Mouse (Mus musculus) forebrain, embryonic 10.5 days (tissue): Measurements from ENCODE around the gene Ltbp1. TPM values are rescaled to one million over a fixed set of nuclear protein-coding genes. Genes with fewer than 3 reads are reported as not detected.

Source experiments
- DNase-seq: peaks from one replicate; pipeline ENCODE4 v3.0.0-alpha.2; 2017; ENCODE audit warnings: low spot score; ENCODE audit errors: extremely low spot score
- H3K27ac ChIP-seq: fragments of 300-500 bp; sonication (generic); 2 replicates; pipeline ENCODE4 v1.5.1; 2016; ENCODE audit warnings: mild to moderate bottlenecking
- H3K27me3 ChIP-seq: fragments of 300-500 bp; sonication (generic); 2 replicates; pipeline ENCODE4 v1.6.1; 2016; ENCODE audit warnings: mild to moderate bottlenecking; ENCODE audit not compliant: poor library complexity, severe bottlenecking
- H3K36me3 ChIP-seq: fragments of 300-500 bp; sonication (generic); replicated peaks from 2 replicates; pipeline ENCODE4 v1.6.1; 2016; ENCODE audit warnings: mild to moderate bottlenecking, moderate library complexity
- H3K4me1 ChIP-seq: fragments of 300-500 bp; sonication (generic); 2 replicates; pipeline ENCODE4 v1.6.1; 2016
- H3K4me3 ChIP-seq: fragments of 300-500 bp; sonication (generic); 2 replicates; pipeline ENCODE4 v1.5.1; 2016; ENCODE audit warnings: mild to moderate bottlenecking, moderate library complexity
- H3K9me3 ChIP-seq: fragments of 300-500 bp; sonication (generic); 2 replicates; pipeline ENCODE4 v1.6.1; 2016; ENCODE audit warnings: mild to moderate bottlenecking, moderate library complexity
- WGBS: fragments of 180-500 bp; shearing (Covaris S2); methylation state at CpG from one replicate; pipeline ENCODE4 v1.1.7; 2016; 5-methylcytosine and 5-hydroxymethylcytosine counted together
- polyA plus RNA-seq: library from polyadenylated mRNA; unstranded; fragments of >200 nt; fragmentation: Nextera tagmentation; extraction: Ambion mirVana; gene quantifications from 2 replicates; pipeline ENCODE4 v1.2.1, GENCODE M21; 2016

Gene Ltbp1
- polyA plus RNA-seq, 1 experiment from 2014 or later: 4.5 TPM

DNA sequence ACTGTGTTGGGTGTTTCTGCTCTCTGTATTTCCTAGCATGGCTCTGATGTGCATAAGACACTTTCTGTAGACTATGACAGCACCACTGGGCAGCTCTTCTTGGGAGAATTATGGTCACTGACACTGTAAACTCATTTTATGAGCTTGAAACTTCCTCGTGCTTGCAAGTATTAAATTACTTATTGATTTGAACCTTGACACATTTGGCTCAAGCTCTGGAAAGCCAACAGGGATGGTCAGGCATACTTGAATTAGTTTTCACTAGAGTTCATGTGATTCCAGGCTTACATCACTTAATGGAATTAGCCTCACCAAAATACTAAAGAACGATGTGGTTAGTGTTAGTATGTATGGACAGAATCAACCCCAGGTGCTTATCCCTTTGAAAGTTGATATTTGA lies 76.0 kb downstream of the Ltbp1 start:
- Histone ChIP-seq H3K4me3 (no peak overlapping the region), H3K27ac (no peak overlapping the region), H3K36me3 (no peaks in the 10 kb centered on the region), H3K9me3 (peaks cover 3% of the 10 kb centered on the region; the same call in 1 of the 2 replicates), H3K4me1 (peaks cover 11% of the 10 kb centered on the region), H3K27me3 (peaks cover 28% of the 10 kb centered on the region)
- WGBS: 79% methylated on average over 2 of the region's 2 CpGs
- no peak for DNase-seq

DNA sequence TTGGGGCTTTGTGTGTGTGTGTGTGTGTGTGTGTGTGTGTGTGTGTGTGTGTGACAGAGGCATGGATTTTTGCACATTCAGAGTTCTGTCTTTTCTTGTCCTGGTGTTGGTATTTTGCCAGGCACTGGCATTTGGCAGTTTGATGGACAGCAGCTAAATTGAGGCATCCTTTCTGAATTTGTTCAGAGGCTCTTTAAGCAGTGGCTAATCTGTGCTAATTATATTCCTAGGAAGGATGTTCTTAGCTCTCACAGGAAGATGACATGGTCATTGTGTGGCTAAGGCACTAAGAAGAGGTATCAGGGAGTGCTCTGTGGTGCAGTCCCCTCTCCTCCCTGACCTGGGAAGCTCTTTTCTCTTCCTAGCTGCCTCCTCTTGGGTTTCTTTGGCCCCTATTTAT lies 77.1 kb downstream of the Ltbp1 start:
- no peak overlapping the region for H3K4me3 ChIP-seq
- H3K36me3 ChIP-seq: no peaks in the 10 kb centered on the region
- H3K27me3 ChIP-seq: peaks cover 28% of the 10 kb centered on the region
- DNase-seq: no peak
- H3K9me3 ChIP-seq: peaks cover 3% of the 10 kb centered on the region; the same call in 1 of the 2 replicates
- H3K27ac ChIP-seq: no peak overlapping the region
- peaks cover 11% of the 10 kb centered on the region for H3K4me1 ChIP-seq

DNA sequence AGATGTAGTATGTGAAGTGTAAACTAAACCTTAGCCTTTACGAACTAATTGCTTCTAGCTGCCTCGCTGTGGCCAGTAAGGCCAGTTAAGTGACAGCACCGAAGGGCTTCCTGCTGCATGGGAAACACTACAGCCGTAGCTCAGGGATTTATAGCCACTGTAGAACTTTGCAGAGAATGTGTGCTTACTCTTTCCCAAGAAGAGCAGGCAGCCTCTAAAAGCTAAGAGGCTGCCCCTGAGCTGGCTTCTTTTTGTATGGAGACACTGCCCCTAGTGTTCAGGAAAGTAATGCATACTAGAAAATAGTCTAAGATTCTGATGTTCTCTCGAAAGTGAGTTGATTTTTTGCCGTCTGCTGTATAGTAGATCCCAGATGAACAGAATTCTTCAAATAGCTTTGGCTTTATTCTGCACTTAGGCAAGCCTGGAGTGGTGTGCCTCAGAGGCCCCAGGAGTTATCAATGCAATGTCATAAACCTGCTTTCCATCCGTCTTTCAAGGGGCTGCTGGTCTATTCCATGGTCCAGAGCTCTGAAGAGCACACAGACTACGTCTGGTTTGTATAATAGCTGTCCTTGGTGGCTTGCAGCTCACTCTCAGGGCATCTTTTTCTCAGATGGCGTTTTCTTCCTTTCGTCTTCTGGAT lies 82.1 kb downstream of the Ltbp1 start:
- 64% methylated on average over 10 of the region's 10 CpGs for WGBS

DNA sequence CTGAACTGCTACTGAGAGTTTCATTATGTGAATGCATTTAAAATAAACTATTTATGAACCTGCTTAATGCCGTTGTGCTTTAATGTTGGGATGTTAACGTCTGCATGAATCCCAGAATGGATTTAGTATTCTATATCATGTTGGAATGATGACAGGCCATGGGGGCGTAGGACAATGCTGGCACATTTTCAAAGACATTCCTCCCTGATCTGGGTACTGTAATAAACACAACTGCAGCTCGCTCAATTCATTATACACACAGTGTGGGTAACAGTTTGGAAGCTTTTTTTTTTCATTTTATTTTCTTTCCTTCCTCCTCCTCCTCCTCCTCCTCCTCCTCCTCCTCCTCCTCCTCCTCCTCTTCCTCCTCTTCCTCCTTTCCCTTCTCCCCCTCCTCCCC lies 82.9 kb downstream of the Ltbp1 start:
- 89% methylated on average over 4 of the region's 4 CpGs for WGBS
- H3K4me1 ChIP-seq: peaks cover 2% of the 10 kb centered on the region; the same call in 1 of the 2 replicates
- no peak for DNase-seq

More for the DNA sequence above, 82.1 kb downstream of the Ltbp1 start:
- H3K36me3 ChIP-seq: no peaks in the 10 kb centered on the region
- peaks cover 6% of the 10 kb centered on the region for H3K4me1 ChIP-seq
- no peak overlapping the region for H3K4me3 ChIP-seq
- DNase-seq: no peak
- H3K9me3 ChIP-seq: no peaks in the 10 kb centered on the region
- peaks cover 7% of the 10 kb centered on the region for H3K27me3 ChIP-seq
- no peak overlapping the region for H3K27ac ChIP-seq

DNA sequence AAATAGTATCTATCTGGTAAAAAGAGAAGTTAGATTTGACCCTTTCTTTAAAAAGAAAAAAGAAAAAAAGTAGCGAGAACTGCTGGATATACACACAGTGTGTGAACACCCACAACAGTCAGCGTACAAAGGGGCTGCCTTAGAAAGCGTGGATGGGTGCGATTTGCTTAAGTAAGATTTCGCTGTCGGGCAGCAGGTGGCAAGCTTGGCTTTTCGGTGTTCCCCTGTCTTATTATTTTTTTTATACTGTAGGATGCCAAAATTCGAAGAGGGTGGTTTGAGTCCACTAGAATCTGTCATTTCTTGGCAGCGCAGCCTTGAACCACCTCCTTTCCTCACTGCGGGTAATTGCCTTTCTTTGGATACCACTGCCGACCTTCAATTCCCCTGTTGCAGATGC lies 83.4 kb downstream of the Ltbp1 start:
- Histone ChIP-seq H3K4me1 (peaks cover 2% of the 10 kb centered on the region; the same call in 1 of the 2 replicates), H3K27ac (no peak overlapping the region), H3K27me3 (peaks cover 7% of the 10 kb centered on the region), H3K4me3 (no peak overlapping the region), H3K36me3 (no peaks in the 10 kb centered on the region), H3K9me3 (no peaks in the 10 kb centered on the region)
- DNase-seq: no peak
- 88% methylated on average over 11 of the region's 11 CpGs for WGBS

More for the DNA sequence above, 82.9 kb downstream of the Ltbp1 start:
- no peaks in the 10 kb centered on the region for H3K36me3 ChIP-seq
- no peak overlapping the region for H3K4me3 ChIP-seq
- no peaks in the 10 kb centered on the region for H3K9me3 ChIP-seq
- no peak overlapping the region for H3K27ac ChIP-seq
- H3K27me3 ChIP-seq: peaks cover 7% of the 10 kb centered on the region

DNA sequence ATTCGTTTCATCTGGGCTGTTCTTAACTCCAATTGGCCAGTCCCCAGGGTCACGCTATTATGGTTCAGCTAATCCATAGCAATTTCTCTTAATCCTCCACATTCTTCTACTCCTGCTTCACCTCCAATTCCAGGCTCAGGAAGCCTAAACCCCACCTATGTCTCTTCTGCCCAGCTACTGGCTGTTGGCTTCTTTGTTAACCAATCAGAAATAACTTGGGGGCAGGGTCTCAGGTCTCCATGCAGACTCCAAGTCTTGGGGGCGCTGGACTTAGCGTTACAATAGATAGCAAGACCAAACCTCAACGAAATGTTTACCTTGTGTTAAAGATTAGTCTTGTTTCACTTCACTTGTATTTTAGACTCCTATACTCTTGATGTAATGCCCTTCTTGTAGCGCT lies 85.2 kb downstream of the Ltbp1 start:
- Histone ChIP-seq H3K27me3 (no peaks in the 10 kb centered on the region), H3K27ac (no peak overlapping the region), H3K4me3 (no peak overlapping the region), H3K4me1 (peaks cover 2% of the 10 kb centered on the region; the same call in 1 of the 2 replicates), H3K36me3 (no peaks in the 10 kb centered on the region), H3K9me3 (no peaks in the 10 kb centered on the region)
- DNase-seq: no peak
- WGBS: 79% methylated on average over 6 of the region's 6 CpGs

DNA sequence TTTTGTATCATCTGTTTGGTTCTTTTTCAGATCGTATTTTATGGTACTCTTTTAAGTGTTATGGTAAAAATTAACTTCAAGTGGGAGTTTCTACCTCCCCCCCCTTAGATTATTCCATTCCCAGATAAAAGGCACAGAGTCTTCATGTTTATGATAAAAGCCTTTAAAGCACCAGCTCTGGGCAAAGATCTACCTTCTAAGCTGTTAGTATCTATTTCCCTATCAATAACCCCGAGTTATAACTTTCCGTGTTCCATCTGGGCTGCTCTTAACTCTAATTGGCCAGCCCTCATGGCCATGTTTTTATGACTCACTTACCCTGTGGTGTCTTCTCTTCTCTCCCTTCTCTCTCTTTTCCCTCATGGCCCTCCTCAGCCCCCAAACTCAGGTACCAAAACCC lies 88.2 kb downstream of the Ltbp1 start:
- 93% methylated on average over 3 of the region's 3 CpGs for WGBS
- Histone ChIP-seq H3K9me3 (no peaks in the 10 kb centered on the region), H3K4me1 (peaks cover 8% of the 10 kb centered on the region), H3K4me3 (no peak overlapping the region), H3K27me3 (no peaks in the 10 kb centered on the region), H3K36me3 (no peaks in the 10 kb centered on the region), H3K27ac (no peak overlapping the region)
- no peak for DNase-seq

DNA sequence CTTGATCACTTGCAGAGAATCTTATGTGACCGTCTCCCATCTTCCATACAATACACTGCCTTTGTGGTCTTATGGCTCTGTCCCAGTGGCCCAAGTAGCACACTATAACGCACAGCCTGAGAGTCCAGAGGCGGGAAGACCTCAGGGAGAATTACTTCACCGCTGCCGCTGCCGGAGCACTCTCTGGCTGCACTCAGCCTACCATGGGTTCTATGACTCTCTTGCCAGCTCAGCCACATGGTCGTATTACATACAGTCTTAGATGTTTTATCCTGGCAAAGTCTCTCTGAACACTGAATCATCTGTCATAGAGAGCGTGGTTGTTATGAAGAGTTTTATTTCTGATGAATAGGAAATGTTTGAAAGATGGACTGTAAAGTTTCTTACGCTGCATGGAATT lies 89.2 kb downstream of the Ltbp1 start:
- H3K4me1 ChIP-seq: peaks cover 8% of the 10 kb centered on the region
- H3K4me3 ChIP-seq: no peak overlapping the region
- DNase-seq: no peak
- no peak overlapping the region for H3K27ac ChIP-seq
- no peaks in the 10 kb centered on the region for H3K27me3 ChIP-seq
- H3K36me3 ChIP-seq: no peaks in the 10 kb centered on the region
- WGBS: 92% methylated on average over 9 of the region's 9 CpGs
- H3K9me3 ChIP-seq: no peaks in the 10 kb centered on the region

DNA sequence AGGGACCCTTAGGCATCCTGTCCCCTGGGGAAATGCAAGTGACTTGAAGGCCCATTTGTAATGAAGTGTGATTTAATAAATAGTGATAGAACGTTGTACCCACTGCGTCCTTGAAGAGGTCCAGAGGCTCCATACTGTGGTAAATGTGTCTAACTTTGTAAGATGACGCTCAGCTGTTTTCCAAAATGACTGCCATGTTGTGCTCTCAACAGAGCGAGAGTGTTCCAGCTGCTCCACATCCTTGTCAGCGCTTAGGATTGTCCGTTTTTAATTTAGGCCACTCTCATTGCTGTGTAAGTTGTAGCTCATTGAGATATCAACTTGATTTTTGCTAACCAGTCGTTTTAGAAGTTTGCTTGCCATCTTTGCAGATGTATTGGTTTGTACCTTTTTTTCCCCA lies 91.4 kb downstream of the Ltbp1 start:
- 86% methylated on average over 7 of the region's 7 CpGs for WGBS
- DNase-seq: no peak
- no peaks in the 10 kb centered on the region for H3K36me3 ChIP-seq
- peaks cover 12% of the 10 kb centered on the region for H3K4me1 ChIP-seq
- H3K27me3 ChIP-seq: no peaks in the 10 kb centered on the region
- H3K27ac ChIP-seq: no peak overlapping the region
- no peaks in the 10 kb centered on the region for H3K9me3 ChIP-seq
- H3K4me3 ChIP-seq: no peak overlapping the region

DNA sequence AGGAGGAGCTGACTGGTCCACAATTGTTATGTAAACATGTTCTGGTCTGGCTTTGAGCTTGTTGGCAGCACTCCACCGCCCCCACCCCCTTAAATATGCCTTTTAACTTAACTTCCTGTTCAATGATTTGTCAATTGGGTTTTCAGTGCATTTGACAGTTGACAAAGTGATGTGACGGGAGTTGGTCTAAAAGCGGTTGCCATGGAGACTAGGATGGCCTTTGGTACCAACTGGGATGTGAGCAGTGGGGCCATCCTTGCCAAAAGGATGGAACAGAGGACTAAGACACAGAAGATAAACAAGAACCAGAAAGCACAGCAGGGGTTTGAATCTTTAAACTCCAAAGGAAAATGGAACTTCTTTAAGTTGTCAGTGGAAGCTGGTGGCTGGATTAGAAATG lies 92.0 kb downstream of the Ltbp1 start:
- 62% methylated on average over 3 of the region's 3 CpGs for WGBS
- Histone ChIP-seq H3K4me3 (no peak overlapping the region), H3K27me3 (no peaks in the 10 kb centered on the region), H3K9me3 (no peaks in the 10 kb centered on the region), H3K36me3 (no peaks in the 10 kb centered on the region), H3K27ac (no peak overlapping the region), H3K4me1 (peaks cover 12% of the 10 kb centered on the region)
- DNase-seq: no peak

DNA sequence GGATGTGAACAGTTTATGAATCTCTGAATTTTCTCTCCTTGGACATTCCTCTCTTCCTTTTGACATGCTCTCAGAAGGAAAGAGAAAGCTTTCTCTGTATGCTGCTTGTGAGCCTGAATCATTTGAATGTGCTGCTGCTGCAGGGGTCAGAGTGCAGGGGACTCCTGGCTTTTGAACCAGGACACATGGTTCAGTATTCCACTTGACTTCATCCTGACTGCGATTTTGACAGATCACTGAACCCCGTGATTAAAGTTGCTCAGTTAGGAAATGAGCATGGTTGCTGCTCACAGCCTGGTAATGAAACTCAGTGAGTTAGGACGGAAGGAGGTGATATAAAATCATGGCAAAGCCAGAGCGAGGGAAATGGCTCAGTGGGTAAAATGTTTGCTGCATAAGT lies 95.8 kb downstream of the Ltbp1 start:
- no peak overlapping the region for H3K4me3 ChIP-seq
- H3K4me1 ChIP-seq: peaks cover 12% of the 10 kb centered on the region
- no peaks in the 10 kb centered on the region for H3K36me3 ChIP-seq
- H3K27me3 ChIP-seq: no peaks in the 10 kb centered on the region
- WGBS: 68% methylated on average over 4 of the region's 4 CpGs
- H3K27ac ChIP-seq: no peak overlapping the region
- DNase-seq: no peak
- no peaks in the 10 kb centered on the region for H3K9me3 ChIP-seq

DNA sequence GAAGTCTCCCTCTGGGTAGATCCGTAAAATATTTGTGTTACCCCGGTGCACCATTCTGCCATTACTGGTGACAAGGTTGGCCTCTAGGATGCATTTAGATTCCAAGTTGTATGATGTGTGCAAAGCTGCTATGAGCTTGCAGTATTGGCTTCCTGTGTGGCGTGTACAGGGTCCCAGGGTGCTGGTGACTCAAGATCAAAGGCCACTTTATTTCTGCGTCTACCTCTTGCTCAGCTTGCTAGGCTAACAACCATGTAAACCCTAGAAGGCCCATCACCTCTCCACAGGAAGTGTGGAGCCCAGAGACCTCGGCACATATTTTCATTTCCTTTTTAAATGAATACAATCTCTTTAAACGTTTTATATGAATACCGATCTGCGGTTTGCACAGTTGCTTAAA lies 96.6 kb downstream of the Ltbp1 start:
- WGBS: 89% methylated on average over 8 of the region's 8 CpGs
- H3K4me3 ChIP-seq: no peak overlapping the region

DNA sequence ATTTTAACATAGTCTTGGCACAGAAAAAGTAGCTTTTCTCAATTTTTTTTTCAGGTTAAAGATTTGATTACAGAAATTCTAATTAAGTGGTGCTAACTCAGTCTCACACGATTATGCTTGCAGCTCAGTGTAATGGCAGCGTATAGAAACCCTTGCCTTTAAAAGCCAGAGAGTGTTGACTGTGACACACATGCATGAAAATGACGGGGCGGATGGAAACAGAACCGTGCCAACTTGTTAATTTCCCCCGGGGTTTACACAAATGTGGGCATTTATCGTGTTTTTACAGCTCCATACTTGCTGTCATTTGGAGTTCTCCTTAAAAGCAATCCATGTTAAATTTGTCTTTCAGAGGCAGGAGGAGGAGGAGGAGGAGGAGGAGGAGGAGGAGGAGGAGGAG lies 102.0 kb downstream of the Ltbp1 start:
- Histone ChIP-seq H3K9me3 (no peaks in the 10 kb centered on the region), H3K27ac (no peak overlapping the region), H3K36me3 (no peaks in the 10 kb centered on the region), H3K27me3 (no peaks in the 10 kb centered on the region), H3K4me1 (peaks cover 14% of the 10 kb centered on the region), H3K4me3 (no peak overlapping the region)
- DNase-seq: no peak
- WGBS: 80% methylated on average over 7 of the region's 7 CpGs

More for the DNA sequence above, 96.6 kb downstream of the Ltbp1 start:
- Histone ChIP-seq H3K9me3 (no peaks in the 10 kb centered on the region), H3K27me3 (no peaks in the 10 kb centered on the region), H3K36me3 (no peaks in the 10 kb centered on the region), H3K4me1 (peaks cover 12% of the 10 kb centered on the region), H3K27ac (no peak overlapping the region)
- no peak for DNase-seq

DNA sequence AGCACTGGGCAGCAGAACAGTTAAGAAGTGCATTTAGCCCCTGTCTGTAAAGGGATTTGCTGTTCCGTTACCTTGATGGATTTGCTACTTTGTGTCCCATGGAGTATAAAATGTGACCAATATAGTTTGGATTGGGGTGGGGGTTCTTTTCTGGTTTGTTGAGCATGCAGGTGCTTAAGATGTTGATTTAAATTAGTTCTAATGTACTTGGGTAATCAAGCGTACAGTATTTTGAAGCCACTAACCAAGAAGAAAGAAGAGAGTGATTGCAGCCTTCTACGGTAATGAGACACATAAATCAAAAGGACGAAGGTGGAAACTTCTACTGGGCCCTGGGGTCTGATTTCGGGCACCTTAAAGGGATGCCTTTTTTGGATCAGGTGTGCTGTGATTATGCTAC lies 102.5 kb downstream of the Ltbp1 start:
- H3K27me3 ChIP-seq: no peaks in the 10 kb centered on the region
- no peaks in the 10 kb centered on the region for H3K9me3 ChIP-seq
- 47% methylated on average over 5 of the region's 5 CpGs for WGBS
- peaks cover 14% of the 10 kb centered on the region for H3K4me1 ChIP-seq
- DNase-seq: no peak
- no peak overlapping the region for H3K27ac ChIP-seq
- no peaks in the 10 kb centered on the region for H3K36me3 ChIP-seq
- H3K4me3 ChIP-seq: no peak overlapping the region
